Comparison of ENCODE assay signal across 7 mouse cellular contexts in the genomic region with DNA sequence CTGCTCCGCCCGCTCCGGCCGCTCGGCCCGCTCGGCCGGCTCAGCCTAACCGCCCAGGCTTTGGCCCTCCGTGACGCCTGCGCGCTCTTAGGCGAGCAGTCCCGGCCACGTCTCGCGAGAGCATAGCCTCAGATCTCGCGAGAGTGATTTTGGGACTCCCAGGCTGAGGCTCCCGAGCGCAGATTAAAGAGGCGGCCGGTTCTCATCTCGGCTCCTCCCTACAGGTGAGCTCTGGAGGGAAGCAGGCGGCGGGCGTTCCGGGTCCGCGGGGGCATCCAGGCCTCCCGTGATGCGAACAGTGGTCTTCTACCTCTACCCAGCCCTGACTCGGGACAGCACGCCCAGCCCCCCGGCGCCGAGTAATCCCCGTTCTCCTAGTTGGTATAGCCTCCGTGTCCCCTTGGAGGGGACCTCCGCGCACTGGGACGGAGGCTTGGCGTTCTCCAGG. TPM values are rescaled to one million over a fixed set of nuclear protein-coding genes. Genes with fewer than 3 reads are reported as not detected.
DNase-seq lines count a peak whose midpoint lies in the region; ATAC-seq lines count a peak whose summit lies in the region.

A gene (minus strand): TSS at position 89 of the 448 bp plus-strand sequence.

- H3K27ac ChIP-seq in embryonic facial prominence, embryonic 11.5 days (replicated peaks; ENCODE audit: low read depth, low read length): peak within 1 kb of the TSS; percentile 52; the same call in 1 of the 2 replicates
- H3K27ac ChIP-seq in limb, embryonic 11.5 days (replicated peaks; ENCODE audit: low read depth, low read length): peak within 1 kb of the TSS; percentile 72
- H3K27ac ChIP-seq in midbrain, embryonic 14.5 days (replicated peaks; ENCODE audit: low read depth, low read length): peak within 1 kb of the TSS; percentile 89

- peaks cover 9% of the 10 kb centered on the region for H3K27me3 ChIP-seq in embryonic facial prominence, embryonic 11.5 days (ENCODE audit: control insufficient read depth, insufficient read depth, low read length)
- H3K27me3 ChIP-seq in limb, embryonic 11.5 days (ENCODE audit: control insufficient read depth, insufficient read depth, low read length): peaks cover 17% of the 10 kb centered on the region; the same call in 1 of the 2 replicates
- no peaks in the 10 kb centered on the region for H3K27me3 ChIP-seq in midbrain, embryonic 14.5 days (ENCODE audit: control insufficient read depth, insufficient read depth, low read length)

- DNase-seq in adrenal gland, postnatal 14 days: peak; percentile 92
- peak; percentile 93 for DNase-seq in embryonic facial prominence, embryonic 11.5 days (ENCODE audit: low spot score)
- peak; percentile 99 for DNase-seq in heart, adult 11 months
- DNase-seq in kidney, adult 18-20 months: peak; percentile 90
- DNase-seq in limb, embryonic 11.5 days (ENCODE audit: low spot score): peak; percentile 87
- peak; percentile 96 for DNase-seq in midbrain, embryonic 14.5 days
- peak; percentile 78 to 80 for DNase-seq in spleen, adult 18-20 months

- H3K4me2 ChIP-seq in embryonic facial prominence, embryonic 11.5 days (ENCODE audit: low read depth, low read length): peak within 1 kb of the TSS; percentile 52
- peak within 1 kb of the TSS; percentile 50 for H3K4me2 ChIP-seq in limb, embryonic 11.5 days (ENCODE audit: low read depth, severe bottlenecking)
- peak within 1 kb of the TSS; percentile 59 for H3K4me2 ChIP-seq in midbrain, embryonic 14.5 days (ENCODE audit: low read length)

- H3K4me1 ChIP-seq in embryonic facial prominence, embryonic 11.5 days (ENCODE audit: control insufficient read depth, insufficient read depth, low read length): no peaks in the 10 kb centered on the region
- no peaks in the 10 kb centered on the region for H3K4me1 ChIP-seq in limb, embryonic 11.5 days (ENCODE audit: control insufficient read depth, insufficient read depth, low read length)
- 0 out of 2 replicates have a peak, but pooled peaks cover 4% of the 10 kb centered on the region for H3K4me1 ChIP-seq in midbrain, embryonic 14.5 days (ENCODE audit: control insufficient read depth, insufficient read depth, low read length)

- ATAC-seq in embryonic facial prominence, embryonic 11.5 days (replicated peaks; ENCODE audit: insufficient number of reproducible peaks, low FRiP score, low TSS enrichment, low read depth): peak; percentile 98
- ATAC-seq in limb, embryonic 11.5 days (ENCODE audit: insufficient number of reproducible peaks, low FRiP score, low TSS enrichment, low read depth): peak; percentile 98
- peak; percentile 99 for ATAC-seq in midbrain, embryonic 14.5 days (ENCODE audit: low FRiP score, low TSS enrichment)

- peak within 1 kb of the TSS; percentile 75 for H3K9ac ChIP-seq in embryonic facial prominence, embryonic 11.5 days (replicated peaks; ENCODE audit: low read length)
- peak within 1 kb of the TSS; percentile 68 for H3K9ac ChIP-seq in limb, embryonic 11.5 days (ENCODE audit: low read length)
- H3K9ac ChIP-seq in midbrain, embryonic 14.5 days (replicated peaks; ENCODE audit: low read length): peak within 1 kb of the TSS; percentile 77

- no peaks in the 10 kb centered on the region for H3K36me3 ChIP-seq in embryonic facial prominence, embryonic 11.5 days (replicated peaks; ENCODE audit: control insufficient read depth, insufficient read depth, low read depth, low read length)
- H3K36me3 ChIP-seq in limb, embryonic 11.5 days (ENCODE audit: control insufficient read depth, insufficient read depth, low read length): no peaks in the 10 kb centered on the region
- no peaks in the 10 kb centered on the region for H3K36me3 ChIP-seq in midbrain, embryonic 14.5 days (ENCODE audit: control insufficient read depth, insufficient read depth, low read length)

- H3K4me3 ChIP-seq in embryonic facial prominence, embryonic 11.5 days (ENCODE audit: low read depth, low read length): peak within 1 kb of the TSS; percentile 52
- H3K4me3 ChIP-seq in limb, embryonic 11.5 days (ENCODE audit: low read depth, low read length): peak within 1 kb of the TSS; percentile 53
- H3K4me3 ChIP-seq in midbrain, embryonic 14.5 days (replicated peaks; ENCODE audit: low read depth, low read length): peak within 1 kb of the TSS; percentile 57

- no peaks in the 10 kb centered on the region for H3K9me3 ChIP-seq in embryonic facial prominence, embryonic 11.5 days (replicated peaks; ENCODE audit: control insufficient read depth, low read length)
- H3K9me3 ChIP-seq in limb, embryonic 11.5 days (ENCODE audit: control insufficient read depth, low read length): no peaks in the 10 kb centered on the region
- H3K9me3 ChIP-seq in midbrain, embryonic 14.5 days (ENCODE audit: control insufficient read depth, low read length): no peaks in the 10 kb centered on the region

- 12% methylated on average over 38 of the region's 44 CpGs for WGBS in embryonic facial prominence, embryonic 11.5 days
- WGBS in limb, embryonic 11.5 days: 15% methylated on average over 33 of the region's 44 CpGs
- WGBS in midbrain, embryonic 14.5 days: 18% methylated on average over 44 of the region's 44 CpGs

RNA-seq across cellular contexts. Expression of the gene that starts here (rescaled TPM):
- 6.9 and 7.7 TPM in 2 replicates for total RNA-seq in adrenal gland, postnatal 14 days (2021)
- 8.2 and 9.8 TPM in 2 replicates for polyA plus RNA-seq in embryonic facial prominence, embryonic 11.5 days (2014; fragmentation: Nextera tagmentation; extraction: Ambion mirVana)
- 9.2 and 9.3 TPM in 2 replicates for polyA plus RNA-seq in limb, embryonic 11.5 days (2014; fragmentation: Nextera tagmentation; extraction: Ambion mirVana)
- polyA plus RNA-seq in midbrain, embryonic 14.5 days (2014; fragmentation: Nextera tagmentation; extraction: Ambion mirVana): 6.4 and 9.1 TPM in 2 replicates

Comparison
In these comparisons a context has a peak if more than half of its experiments do, and no peak if none do; other contexts are left out.
1. Peak in every context shown above with its lines: DNase-seq, ATAC-seq, H3K4me3 ChIP-seq and H3K27ac ChIP-seq.